Comparison of ENCODE assay signal across 8 mouse cellular contexts in the genomic region with DNA sequence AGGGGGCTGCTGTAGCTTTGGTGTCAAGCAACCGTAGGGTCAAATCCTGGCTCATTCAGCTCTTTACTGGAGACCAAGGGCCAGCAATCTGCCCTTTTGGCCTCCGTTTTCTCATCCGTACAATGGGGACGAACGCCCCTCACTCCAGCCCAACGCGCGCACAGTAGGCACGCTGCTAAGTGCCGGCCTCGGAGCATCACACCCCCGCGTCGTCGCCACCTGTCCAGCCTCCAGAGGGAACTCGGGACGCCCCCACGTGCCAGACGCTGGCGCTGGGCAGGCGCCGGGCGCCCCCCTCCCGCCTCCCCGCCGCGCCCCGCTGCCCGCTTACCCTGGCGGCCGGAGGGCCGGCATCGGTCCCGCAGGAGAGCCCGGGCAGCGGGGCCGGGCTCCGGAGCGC. TPM values are rescaled to one million over a fixed set of nuclear protein-coding genes. Genes with fewer than 3 reads are reported as not detected.
DNase-seq lines count a peak whose midpoint lies in the region; ATAC-seq and TF ChIP-seq lines count a peak whose summit lies in the region.

No protein-coding gene starts in this region.

- H3K4me2 ChIP-seq in kidney, embryonic 14.5 days (replicated peaks; ENCODE audit: low read depth, low read length) = peak overlapping the region; percentile 71
- peak overlapping the region; percentile 65 for H3K4me2 ChIP-seq in heart, embryonic 16.5 days (ENCODE audit: low read depth, low read length)

- H3K27ac ChIP-seq in kidney, embryonic 14.5 days (ENCODE audit: low read depth, low read length) = no peak overlapping the region
- no peak overlapping the region for H3K27ac ChIP-seq in heart, embryonic 16.5 days (ENCODE audit: low read length)
- H3K27ac ChIP-seq in midbrain, embryonic 10.5 days (replicated peaks) = peak overlapping the region; percentile 83

- DNase-seq in kidney, adult 11 months = no peak
- peak; percentile 43 for DNase-seq in brain, embryonic 14.5 days (ENCODE audit: low read depth)
- no peak for DNase-seq in midbrain, embryonic 10.5 days (ENCODE audit: low spot score)
- DNase-seq in layer of hippocampus, adult 8-10 months (ENCODE audit: low spot score in 2 of 2) = no peak
- no peak for DNase-seq in cerebellum, postnatal 36 days
- no peak for DNase-seq in retina, embryonic 14.5 days (ENCODE audit: low spot score)

- peak overlapping the region; percentile 65 for H3K9ac ChIP-seq in kidney, embryonic 14.5 days (ENCODE audit: low read depth, low read length)
- H3K9ac ChIP-seq in heart, embryonic 16.5 days (ENCODE audit: low read length) = peak overlapping the region; percentile 61

- no peak for TF ChIP-seq CTCF in brain, embryonic 14.5 days (IDR thresholded peaks at IDR 0.05; ENCODE audit: borderline replicate concordance, extremely low read depth, insufficient read depth, insufficient read length)

- H3K36me3 ChIP-seq in kidney, embryonic 14.5 days (ENCODE audit: control insufficient read depth, insufficient read depth, low read length) = no peaks in the 10 kb centered on the region
- H3K36me3 ChIP-seq in heart, embryonic 16.5 days (ENCODE audit: control insufficient read depth, insufficient read depth) = no peaks in the 10 kb centered on the region
- no peaks in the 10 kb centered on the region for H3K36me3 ChIP-seq in midbrain, embryonic 10.5 days

- peak overlapping the region; percentile 53 for H3K4me3 ChIP-seq in kidney, embryonic 14.5 days (ENCODE audit: low read length)
- H3K4me3 ChIP-seq in heart, embryonic 16.5 days (ENCODE audit: low read length) = peak overlapping the region; percentile 44
- H3K4me3 ChIP-seq in midbrain, embryonic 10.5 days = peak overlapping the region; percentile 63

- WGBS in kidney, embryonic 14.5 days = 3% methylated on average over 19 of the region's 39 CpGs
- WGBS in heart, embryonic 16.5 days = 4% methylated on average over 37 of the region's 39 CpGs
- WGBS in midbrain, embryonic 10.5 days = 2% methylated on average over 39 of the region's 39 CpGs

- no peak for ATAC-seq in kidney, embryonic 14.5 days (ENCODE audit: low FRiP score, low TSS enrichment)
- ATAC-seq in heart, embryonic 16.5 days (replicated peaks; ENCODE audit: extremely low read depth, insufficient read depth, low FRiP score) = no peak

- no peak for TF ChIP-seq POLR2A in brain, embryonic 14.5 days (IDR thresholded peaks at IDR 0.05; ENCODE audit: borderline replicate concordance, extremely low read depth, insufficient read depth, insufficient read length, poor library complexity, severe bottlenecking)

- no peaks in the 10 kb centered on the region for H3K9me3 ChIP-seq in kidney, embryonic 14.5 days (ENCODE audit: control insufficient read depth, low read length)
- H3K9me3 ChIP-seq in heart, embryonic 16.5 days (replicated peaks; ENCODE audit: control insufficient read depth, low read length) = no peaks in the 10 kb centered on the region
- no peaks in the 10 kb centered on the region for H3K9me3 ChIP-seq in midbrain, embryonic 10.5 days (replicated peaks)

- H3K27me3 ChIP-seq in kidney, embryonic 14.5 days (ENCODE audit: control insufficient read depth, insufficient read depth, low read length) = peaks cover 23% of the 10 kb centered on the region
- peaks cover 36% of the 10 kb centered on the region for H3K27me3 ChIP-seq in heart, embryonic 16.5 days (ENCODE audit: control insufficient read depth, insufficient read depth, low read length)
- H3K27me3 ChIP-seq in midbrain, embryonic 10.5 days (ENCODE audit: low read depth, poor library complexity, severe bottlenecking) = peaks cover 96% of the 10 kb centered on the region

- H3K4me1 ChIP-seq in kidney, embryonic 14.5 days (ENCODE audit: control insufficient read depth, insufficient read depth, low read length) = peaks cover 53% of the 10 kb centered on the region
- peaks cover 31% of the 10 kb centered on the region for H3K4me1 ChIP-seq in heart, embryonic 16.5 days (ENCODE audit: control insufficient read depth, insufficient read depth, low read length)
- peaks cover 69% of the 10 kb centered on the region for H3K4me1 ChIP-seq in midbrain, embryonic 10.5 days

RNA-seq across cellular contexts. Expression of a gene that starts 24.6 kb away (rescaled TPM):
- 7.1 and 11.6 TPM in 2 replicates for polyA plus RNA-seq in kidney, embryonic 14.5 days (2014; fragmentation: Nextera tagmentation; extraction: Ambion mirVana)
- polyA plus RNA-seq in brain, embryonic 14.5 days (2012; rRNA removed) = 34.0 and 46.8 TPM in 2 replicates
- 4.0 and 4.4 TPM in 2 replicates for polyA plus RNA-seq in heart, embryonic 16.5 days (2015; fragmentation: Nextera tagmentation; extraction: Ambion mirVana)
- polyA plus RNA-seq in midbrain, embryonic 10.5 days (2016; fragmentation: Nextera tagmentation; extraction: Ambion mirVana) = 7.5 and 8.4 TPM in 2 replicates
- 100 to 1,000 TPM; 192 to 215 (median 201) TPM for total RNA-seq in layer of hippocampus, adult 8-10 months (2022)
